Mouse (Mus musculus) limb, embryonic 10.5 days (tissue): ENCODE data around the gene Insc. TPM values are rescaled to one million over a fixed set of nuclear protein-coding genes. Genes with fewer than 3 reads are reported as not detected.
A peak's percentile ranks its signal among the peaks of the same experiment; 100 is the strongest.

Source experiments
- DNase-seq: peaks from one replicate; pipeline ENCODE4 v3.0.0-alpha.2; 2017; ENCODE audit warnings: low spot score
- H3K27ac ChIP-seq: fragments of 300-500 bp; sonication (generic); 2 replicates; pipeline ENCODE4 v1.5.1; 2016; ENCODE audit warnings: mild to moderate bottlenecking
- H3K27me3 ChIP-seq: fragments of 300-500 bp; sonication (generic); 2 replicates; pipeline ENCODE4 v1.6.1; 2016; ENCODE audit warnings: low read depth, mild to moderate bottlenecking; ENCODE audit not compliant: poor library complexity, severe bottlenecking
- H3K36me3 ChIP-seq: fragments of 300-500 bp; sonication (generic); 2 replicates; pipeline ENCODE4 v1.6.1; 2016; ENCODE audit warnings: mild to moderate bottlenecking, moderate library complexity
- H3K4me1 ChIP-seq: fragments of 300-500 bp; sonication (generic); 2 replicates; pipeline ENCODE4 v1.6.1; 2016
- H3K4me3 ChIP-seq: fragments of 300-500 bp; sonication (generic); 2 replicates; pipeline ENCODE4 v1.5.1; 2016; ENCODE audit warnings: mild to moderate bottlenecking, moderate library complexity
- H3K9me3 ChIP-seq: fragments of 300-500 bp; sonication (generic); replicated peaks from 2 replicates; pipeline ENCODE4 v1.6.1; 2016; ENCODE audit warnings: mild to moderate bottlenecking
- WGBS: fragments of 180-500 bp; shearing (Covaris S2); methylation state at CpG from one replicate; pipeline ENCODE4 v1.1.7; 2016; 5-methylcytosine and 5-hydroxymethylcytosine counted together
- polyA plus RNA-seq: library from polyadenylated mRNA; unstranded; fragments of >200 nt; fragmentation: Nextera tagmentation; extraction: Ambion mirVana; gene quantifications from 2 replicates; pipeline ENCODE4 v1.2.1, GENCODE M21; 2016

Insc gene
- polyA plus RNA-seq, 1 experiment from 2014 or later: 0.85 TPM

GRCm38 (mm10) chr7:114740360-114741165, 2.9 kb upstream of the Insc start:
- H3K4me1 ChIP-seq: peaks cover 7% of the 10 kb centered on the region
- no peak overlapping the region for H3K27ac ChIP-seq
- H3K9me3 ChIP-seq: no peaks in the 10 kb centered on the region
- no peak overlapping the region for H3K4me3 ChIP-seq
- DNase-seq: no peak
- no peaks in the 10 kb centered on the region for H3K36me3 ChIP-seq
- H3K27me3 ChIP-seq: peaks cover 16% of the 10 kb centered on the region
- 56% methylated on average over 6 of the region's 6 CpGs for WGBS

- H3K4me3 ChIP-seq: no peak overlapping the region
- H3K36me3 ChIP-seq: no peaks in the 10 kb centered on the region
- no peak for DNase-seq
- WGBS: 64% methylated on average over 3 of the region's 3 CpGs
- H3K27ac ChIP-seq: no peak overlapping the region
- peaks cover 12% of the 10 kb centered on the region for H3K4me1 ChIP-seq
- H3K9me3 ChIP-seq: no peaks in the 10 kb centered on the region
- peaks cover 32% of the 10 kb centered on the region for H3K27me3 ChIP-seq
Observed at GRCm38 (mm10) chr7:114744639-114745245, 1.2 kb downstream of the Insc start.

- Histone ChIP-seq H3K4me1 (peaks cover 12% of the 10 kb centered on the region), H3K27me3 (peaks cover 32% of the 10 kb centered on the region), H3K9me3 (no peaks in the 10 kb centered on the region), H3K36me3 (no peaks in the 10 kb centered on the region), H3K4me3 (peak overlapping the region; percentile 57), H3K27ac (peak overlapping the region; percentile 54; the same call in 1 of the 2 replicates)
- WGBS: 5% methylated on average over 34 of the region's 34 CpGs
- peak; percentile 47 for DNase-seq
Observed at GRCm38 (mm10) chr7:114745481-114746271, 2.2 kb downstream of the Insc start.

- Histone ChIP-seq H3K27ac (no peak overlapping the region), H3K36me3 (no peaks in the 10 kb centered on the region), H3K9me3 (no peaks in the 10 kb centered on the region), H3K4me1 (peaks cover 12% of the 10 kb centered on the region), H3K4me3 (no peak overlapping the region), H3K27me3 (peaks cover 32% of the 10 kb centered on the region)
- DNase-seq: no peak
- 81% methylated on average over 3 of the region's 3 CpGs for WGBS
Observed at GRCm38 (mm10) chr7:114747596-114747995, 4.1 kb downstream of the Insc start.

GRCm38 (mm10) chr7:114748239-114748638, 4.7 kb downstream of the Insc start:
- Histone ChIP-seq H3K4me1 (peaks cover 12% of the 10 kb centered on the region), H3K27ac (no peak overlapping the region), H3K9me3 (no peaks in the 10 kb centered on the region), H3K4me3 (no peak overlapping the region), H3K36me3 (no peaks in the 10 kb centered on the region), H3K27me3 (peaks cover 32% of the 10 kb centered on the region)
- WGBS: 72% methylated on average over 4 of the region's 4 CpGs
- DNase-seq: no peak

GRCm38 (mm10) chr7:114753471-114753870, 10.0 kb downstream of the Insc start:
- 75% methylated on average over 2 of the region's 2 CpGs for WGBS
- Histone ChIP-seq H3K27me3 (no peaks in the 10 kb centered on the region), H3K9me3 (no peaks in the 10 kb centered on the region), H3K4me3 (no peak overlapping the region), H3K36me3 (no peaks in the 10 kb centered on the region), H3K27ac (no peak overlapping the region), H3K4me1 (no peaks in the 10 kb centered on the region)
- DNase-seq: no peak

- DNase-seq: no peak
- WGBS: 71% methylated on average over 1 of the region's 1 CpGs
- no peak overlapping the region for H3K4me3 ChIP-seq
- no peaks in the 10 kb centered on the region for H3K4me1 ChIP-seq
- no peaks in the 10 kb centered on the region for H3K27me3 ChIP-seq
- no peaks in the 10 kb centered on the region for H3K9me3 ChIP-seq
- no peaks in the 10 kb centered on the region for H3K36me3 ChIP-seq
- no peak overlapping the region for H3K27ac ChIP-seq
Observed at GRCm38 (mm10) chr7:114754196-114754595, 10.7 kb downstream of the Insc start.

GRCm38 (mm10) chr7:114754626-114755025, 11.1 kb downstream of the Insc start:
- no peaks in the 10 kb centered on the region for H3K36me3 ChIP-seq
- no peak overlapping the region for H3K4me3 ChIP-seq
- H3K27me3 ChIP-seq: no peaks in the 10 kb centered on the region
- H3K27ac ChIP-seq: no peak overlapping the region
- no peaks in the 10 kb centered on the region for H3K9me3 ChIP-seq
- no peak for DNase-seq
- 82% methylated on average over 8 of the region's 8 CpGs for WGBS
- H3K4me1 ChIP-seq: no peaks in the 10 kb centered on the region

GRCm38 (mm10) chr7:114762660-114763059, 19.2 kb downstream of the Insc start:
- H3K27ac ChIP-seq: no peak overlapping the region
- no peak for DNase-seq
- H3K4me1 ChIP-seq: no peaks in the 10 kb centered on the region
- H3K4me3 ChIP-seq: no peak overlapping the region
- no peaks in the 10 kb centered on the region for H3K9me3 ChIP-seq
- H3K36me3 ChIP-seq: no peaks in the 10 kb centered on the region
- no peaks in the 10 kb centered on the region for H3K27me3 ChIP-seq
- WGBS: 77% methylated on average over 2 of the region's 2 CpGs

GRCm38 (mm10) chr7:114765273-114765672, 21.8 kb downstream of the Insc start:
- Histone ChIP-seq H3K4me1 (no peaks in the 10 kb centered on the region), H3K36me3 (no peaks in the 10 kb centered on the region), H3K27me3 (no peaks in the 10 kb centered on the region), H3K4me3 (no peak overlapping the region), H3K9me3 (no peaks in the 10 kb centered on the region), H3K27ac (no peak overlapping the region)
- DNase-seq: no peak
- 87% methylated on average over 3 of the region's 3 CpGs for WGBS

- no peaks in the 10 kb centered on the region for H3K9me3 ChIP-seq
- 89% methylated on average over 3 of the region's 3 CpGs for WGBS
- H3K27ac ChIP-seq: no peak overlapping the region
- DNase-seq: no peak
- H3K36me3 ChIP-seq: no peaks in the 10 kb centered on the region
- no peaks in the 10 kb centered on the region for H3K27me3 ChIP-seq
- H3K4me1 ChIP-seq: no peaks in the 10 kb centered on the region
- no peak overlapping the region for H3K4me3 ChIP-seq
Observed at GRCm38 (mm10) chr7:114766523-114766922, 23.0 kb downstream of the Insc start.

GRCm38 (mm10) chr7:114768516-114768915, 25.0 kb downstream of the Insc start:
- no peaks in the 10 kb centered on the region for H3K9me3 ChIP-seq
- no peak overlapping the region for H3K27ac ChIP-seq
- H3K4me1 ChIP-seq: no peaks in the 10 kb centered on the region; the same call in 1 of the 2 replicates
- DNase-seq: no peak
- H3K36me3 ChIP-seq: no peaks in the 10 kb centered on the region
- H3K4me3 ChIP-seq: no peak overlapping the region
- no peaks in the 10 kb centered on the region for H3K27me3 ChIP-seq
- 90% methylated on average over 5 of the region's 5 CpGs for WGBS

- Histone ChIP-seq H3K27ac (no peak overlapping the region), H3K4me1 (peaks cover 5% of the 10 kb centered on the region), H3K27me3 (no peaks in the 10 kb centered on the region), H3K4me3 (no peak overlapping the region), H3K9me3 (no peaks in the 10 kb centered on the region), H3K36me3 (no peaks in the 10 kb centered on the region)
- 89% methylated on average over 4 of the region's 4 CpGs for WGBS
- no peak for DNase-seq
Observed at GRCm38 (mm10) chr7:114769041-114769440, 25.5 kb downstream of the Insc start.
